Mouse (Mus musculus) E14TG2a.4 (cell line): ENCODE results near the gene Gtf2e1.

Experiments used
- CTCF ChIP-seq: conservative IDR thresholded peaks from 2 replicates; pipeline ENCODE4 v1.5.1; 2014; ENCODE audit warnings: low read length
- NANOG ChIP-seq: IDR thresholded peaks from 2 replicates; pipeline ENCODE4 v1.6.1; 2014; ENCODE audit warnings: borderline replicate concordance, low read length, mixed read lengths
- POU5F1 ChIP-seq: IDR thresholded peaks from 2 replicates; pipeline ENCODE4 v1.6.1; 2014; ENCODE audit warnings: low read length, borderline replicate concordance

DNA sequence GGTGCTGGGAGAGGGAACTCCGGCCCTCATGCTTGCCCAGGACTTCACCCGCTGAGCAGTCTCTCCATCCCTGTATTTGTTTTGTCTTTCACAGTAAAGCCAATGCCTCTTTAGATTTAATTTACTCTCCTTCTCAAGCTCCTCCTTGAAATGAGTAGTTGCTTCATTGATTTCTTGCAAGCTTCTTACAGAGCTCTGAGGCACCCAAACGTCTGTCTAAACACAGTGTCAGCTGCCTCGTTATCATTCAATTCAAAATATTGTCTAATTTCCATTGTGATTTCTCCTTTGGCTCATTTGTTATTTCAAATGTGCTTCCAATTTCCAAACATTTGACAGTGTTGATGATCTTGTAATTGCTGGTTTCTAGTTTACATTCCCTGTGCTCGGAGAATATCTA lies 6.7 kb upstream of the Gtf2e1 start:
- TF ChIP-seq CTCF = no peak
- TF ChIP-seq POU5F1 = no peak
- TF ChIP-seq NANOG = no peak
